12 mouse cellular contexts compared by ENCODE assay signal in genomic region chr17:31331273-31331672, GRCm38 (mm10). TPM values are rescaled to one million over a fixed set of nuclear protein-coding genes. Genes with fewer than 3 reads are reported as not detected.
A peak's percentile ranks its signal among the peaks of the same experiment; 100 is the strongest.
DNase-seq lines count a peak whose midpoint lies in the region; ATAC-seq and TF ChIP-seq lines count a peak whose summit lies in the region.
"Had no signal": no experiment of that assay in that cellular context is flagged by ENCODE, and none has a peak within 500 bp of the region (broad histone marks: within the 10 kb centered on the region; RNA-seq: fewer than 3 reads in every experiment).

No protein-coding gene starts in this region.

- intact Hi-C loops in heart, postnatal 25 days (cut with DNase I), result loop anchor here (2.0 to 5.0 kb wide), 2 partner anchors 162 to 331 kb away; no protein-coding TSS in a partner anchor

- no peak for ATAC-seq in forebrain, postnatal 0 days
- no peak for ATAC-seq in forebrain, embryonic 15.5 days (replicated peaks)
- no peak for ATAC-seq in liver, embryonic 12.5 days

- no peak overlapping the region for H3K4me3 ChIP-seq in forebrain, postnatal 0 days (ENCODE audit: low read depth, low read length)
- no peak overlapping the region for H3K4me3 ChIP-seq in forebrain, embryonic 15.5 days
- no peak overlapping the region for H3K4me3 ChIP-seq in liver, adult 2 months (ENCODE audit: insufficient read depth, low read depth, low read length)
- H3K4me3 ChIP-seq in liver, embryonic 12.5 days, result no peak overlapping the region
- H3K4me3 ChIP-seq: embryonic facial prominence, embryonic 12.5 days; hindbrain, embryonic 12.5 days; lung, embryonic 15.5 days had no signal

- H3K9me3 ChIP-seq in forebrain, postnatal 0 days (ENCODE audit: low read length), result no peaks in the 10 kb centered on the region
- H3K9me3 ChIP-seq in forebrain, embryonic 15.5 days, result no peaks in the 10 kb centered on the region
- no peaks in the 10 kb centered on the region; the same call in 1 of the 2 replicates for H3K9me3 ChIP-seq in liver, embryonic 12.5 days (replicated peaks)
- H3K9me3 ChIP-seq: embryonic facial prominence, embryonic 12.5 days; hindbrain, embryonic 12.5 days; lung, embryonic 15.5 days had no signal

- no peaks in the 10 kb centered on the region for H3K79me2 ChIP-seq in liver, adult 2 months (ENCODE audit: control insufficient read depth, insufficient read depth, low read length)

- H3K9ac ChIP-seq in forebrain, postnatal 0 days, result no peak overlapping the region
- H3K9ac ChIP-seq in forebrain, embryonic 15.5 days (replicated peaks), result no peak overlapping the region
- H3K9ac ChIP-seq in liver, adult 2 months (ENCODE audit: low read depth, low read length), result no peak overlapping the region
- no peak overlapping the region for H3K9ac ChIP-seq in liver, embryonic 12.5 days
- H3K9ac ChIP-seq: embryonic facial prominence, embryonic 12.5 days; hindbrain, embryonic 12.5 days; lung, embryonic 15.5 days had no signal

- no peak for TF ChIP-seq POLR2A in liver, adult 2 months (IDR thresholded peaks at IDR 0.05; ENCODE audit: extremely low read depth, insufficient read depth, low read length)

- no peaks in the 10 kb centered on the region for H3K4me1 ChIP-seq in forebrain, postnatal 0 days (ENCODE audit: insufficient read depth)
- peaks cover 15% of the 10 kb centered on the region for H3K4me1 ChIP-seq in forebrain, embryonic 15.5 days
- peaks cover 3% of the 10 kb centered on the region; the same call in 1 of the 2 replicates for H3K4me1 ChIP-seq in liver, adult 2 months (ENCODE audit: control insufficient read depth, insufficient read depth, low read length)
- H3K4me1 ChIP-seq in liver, embryonic 12.5 days, result peaks cover 4% of the 10 kb centered on the region; the same call in 1 of the 2 replicates
- H3K4me1 ChIP-seq: embryonic facial prominence, embryonic 12.5 days had no signal

- no peak overlapping the region for H3K4me2 ChIP-seq in forebrain, postnatal 0 days (ENCODE audit: low read depth)
- H3K4me2 ChIP-seq in forebrain, embryonic 15.5 days (replicated peaks), result no peak overlapping the region
- H3K4me2 ChIP-seq in liver, embryonic 12.5 days, result no peak overlapping the region
- H3K4me2 ChIP-seq: embryonic facial prominence, embryonic 12.5 days; hindbrain, embryonic 12.5 days; lung, embryonic 15.5 days had no signal

- no peak for DNase-seq in forebrain, postnatal 0 days
- DNase-seq in liver, adult 2 months (ENCODE audit: extremely low read depth, low read depth, low spot score), result no peak
- peak; percentile 17 to 23 for DNase-seq in B cell, adult 2 months
- DNase-seq in ZHBTc4 (ENCODE audit: low read depth, low spot score), result peak; percentile 71
- DNase-seq in frontal cortex, adult 2 months (ENCODE audit: extremely low spot score in 1 of 2, low spot score in 1 of 2), result no peak
- DNase-seq in heart, postnatal 25 days (ENCODE audit: low spot score), result no peak

- no peaks in the 10 kb centered on the region for H3K27me3 ChIP-seq in forebrain, postnatal 0 days (ENCODE audit: insufficient read depth, low read length)
- H3K27me3 ChIP-seq in forebrain, embryonic 15.5 days, result no peaks in the 10 kb centered on the region
- no peaks in the 10 kb centered on the region for H3K27me3 ChIP-seq in liver, adult 2 months (ENCODE audit: control insufficient read depth, insufficient read depth, low read length)
- H3K27me3 ChIP-seq in liver, embryonic 12.5 days (replicated peaks), result no peaks in the 10 kb centered on the region
- H3K27me3 ChIP-seq: embryonic facial prominence, embryonic 12.5 days; hindbrain, embryonic 12.5 days; lung, embryonic 15.5 days had no signal

- H3K27ac ChIP-seq in forebrain, postnatal 0 days (ENCODE audit: low read depth, low read length), result no peak overlapping the region
- H3K27ac ChIP-seq in forebrain, embryonic 15.5 days (replicated peaks), result no peak overlapping the region
- H3K27ac ChIP-seq in liver, adult 2 months (replicated peaks; ENCODE audit: insufficient read depth, low read depth, low read length), result peak overlapping the region; percentile 65
- no peak overlapping the region for H3K27ac ChIP-seq in liver, embryonic 12.5 days
- H3K27ac ChIP-seq: embryonic facial prominence, embryonic 12.5 days; hindbrain, embryonic 12.5 days; lung, embryonic 15.5 days had no signal

- H3K36me3 ChIP-seq in forebrain, postnatal 0 days (ENCODE audit: insufficient read depth), result no peaks in the 10 kb centered on the region; the same call in 1 of the 2 replicates
- H3K36me3 ChIP-seq in forebrain, embryonic 15.5 days, result no peaks in the 10 kb centered on the region
- H3K36me3 ChIP-seq in liver, adult 2 months (ENCODE audit: control insufficient read depth, insufficient read depth, low read length), result no peaks in the 10 kb centered on the region
- H3K36me3 ChIP-seq in liver, embryonic 12.5 days, result no peaks in the 10 kb centered on the region
- H3K36me3 ChIP-seq: embryonic facial prominence, embryonic 12.5 days; hindbrain, embryonic 12.5 days; lung, embryonic 15.5 days had no signal

- 87% methylated on average over 6 of the region's 6 CpGs for WGBS in forebrain, postnatal 0 days
- WGBS in forebrain, embryonic 15.5 days, result 88% methylated on average over 6 of the region's 6 CpGs
- 91% methylated on average over 6 of the region's 6 CpGs for WGBS in liver, adult 2 months
- 78% methylated on average over 6 of the region's 6 CpGs for WGBS in liver, embryonic 12.5 days (ENCODE audit: insufficient replicate concordance)

- TF ChIP-seq CTCF in forebrain, postnatal 0 days (IDR thresholded peaks at IDR 0.05; ENCODE audit: low read depth), result peak; percentile 40
- TF ChIP-seq CTCF in liver, adult 2 months (IDR thresholded peaks at IDR 0.05; ENCODE audit: low read depth, low read length), result peak; percentile 30

RNA-seq across cellular contexts. Expression of gene Slc37a1, which starts 44.7 kb away (rescaled TPM):
- 10.0 and 15.3 TPM in 2 replicates for total RNA-seq in forebrain, postnatal 0 days (2014; rRNA removed)
- polyA plus RNA-seq in forebrain, postnatal 0 days (2015; fragmentation: Nextera tagmentation; extraction: Ambion mirVana), result 4.7 and 6.7 TPM in 2 replicates
- 12.5 and 14.9 TPM in 2 replicates for polyA plus RNA-seq in forebrain, embryonic 15.5 days (2015; fragmentation: Nextera tagmentation; extraction: Ambion mirVana)
- total RNA-seq in liver, adult 2 months (2014; rRNA removed), result 1.4 and 3.6 TPM in 2 replicates
- 1.8 and 4.7 TPM in 2 replicates for polyA plus RNA-seq in liver, adult 2 months (2012; rRNA removed)
- 4.4 and 5.4 TPM in 2 replicates for polyA plus RNA-seq in liver, embryonic 12.5 days (2016; fragmentation: Nextera tagmentation; extraction: Ambion mirVana)
- 13.3 and 13.6 TPM in 2 replicates for polyA plus RNA-seq in frontal cortex, adult 2 months (2012; rRNA removed)
- total RNA-seq in heart, postnatal 25 days (2021), result 10 to 100 TPM; 10.4 to 13.3 TPM

RNA-seq across cellular contexts. Expression of gene Rsph1, which starts 54.1 kb away (rescaled TPM):
- 2.8 and 6.0 TPM in 2 replicates for total RNA-seq in forebrain, postnatal 0 days (2014; rRNA removed)
- polyA plus RNA-seq in forebrain, postnatal 0 days (2015; fragmentation: Nextera tagmentation; extraction: Ambion mirVana), result 6.9 and 11.3 TPM in 2 replicates
- 4.0 and 6.7 TPM in 2 replicates for polyA plus RNA-seq in forebrain, embryonic 15.5 days (2015; fragmentation: Nextera tagmentation; extraction: Ambion mirVana)
- not detected in 2 replicates for total RNA-seq in liver, adult 2 months (2014; rRNA removed)
- polyA plus RNA-seq in liver, adult 2 months (2012; rRNA removed), result not detected in 2 replicates
- polyA plus RNA-seq in liver, embryonic 12.5 days (2016; fragmentation: Nextera tagmentation; extraction: Ambion mirVana), result 0.25 and 0.32 TPM in 2 replicates
- 4.7 and 4.8 TPM in 2 replicates for polyA plus RNA-seq in frontal cortex, adult 2 months (2012; rRNA removed)
- total RNA-seq in heart, postnatal 25 days (2021), result 1 to 10 TPM; 1.7 to 2.1 TPM
- total RNA-seq: monocyte, adult 5-6 weeks had no signal

RNA-seq across cellular contexts. Expression of gene Pde9a, which starts 54.7 kb away (rescaled TPM):
- 40.4 and 43.9 TPM in 2 replicates for total RNA-seq in forebrain, postnatal 0 days (2014; rRNA removed)
- 35.5 and 43.6 TPM in 2 replicates for polyA plus RNA-seq in forebrain, postnatal 0 days (2015; fragmentation: Nextera tagmentation; extraction: Ambion mirVana)
- 58.4 and 59.6 TPM in 2 replicates for polyA plus RNA-seq in forebrain, embryonic 15.5 days (2015; fragmentation: Nextera tagmentation; extraction: Ambion mirVana)
- 9.1 and 12.6 TPM in 2 replicates for total RNA-seq in liver, adult 2 months (2014; rRNA removed)
- 51.1 and 66.9 TPM in 2 replicates for polyA plus RNA-seq in liver, adult 2 months (2012; rRNA removed)
- polyA plus RNA-seq in liver, embryonic 12.5 days (2016; fragmentation: Nextera tagmentation; extraction: Ambion mirVana), result 5.6 and 6.1 TPM in 2 replicates
- polyA plus RNA-seq in frontal cortex, adult 2 months (2012; rRNA removed), result 28.6 and 29.6 TPM in 2 replicates
- 1 to 10 TPM; 5.1 to 6.7 TPM for total RNA-seq in heart, postnatal 25 days (2021)
- total RNA-seq: monocyte, adult 5-6 weeks had no signal

Comparison
In these comparisons a context has a peak if more than half of its experiments do, and no peak if none do; other contexts are left out.
1. DNase-seq: peak in B cell, adult 2 months (2 of 2) and ZHBTc4 (single experiment); none in forebrain, postnatal 0 days (single experiment), liver, adult 2 months (single experiment), frontal cortex, adult 2 months (0 of 2) and heart, postnatal 25 days (single experiment).